Mouse (Mus musculus): Measurements from ENCODE around the gene Ubxn10. TPM values are rescaled to one million over a fixed set of nuclear protein-coding genes. Genes with fewer than 3 reads are reported as not detected.

Gene Ubxn10
- polyA plus RNA-seq, 1 experiment from 2014 or later: 1.0 TPM

- Histone ChIP-seq H3K36me3 (no peaks in the 10 kb centered on the region), H3K4me3 (replicated peaks) (no peak overlapping the region), H3K27ac (no peak overlapping the region), H3K27me3 (peaks cover 47% of the 10 kb centered on the region), H3K4me2 (no peak overlapping the region), H3K9me3 (no peaks in the 10 kb centered on the region), H3K9ac (replicated peaks) (no peak overlapping the region), H3K4me1 (replicated peaks) (no peaks in the 10 kb centered on the region)
- ATAC-seq (ENCODE audit: insufficient number of reproducible peaks, insufficient read depth, low FRiP score, low TSS enrichment, low read depth): no peak
- 78% methylated on average over 6 of the region's 6 CpGs for WGBS
Measured at GRCm38 (mm10) chr4:138685813-138686212, 51.2 kb downstream of the Ubxn10 start.

GRCm38 (mm10) chr4:138682760-138683159 is 54.2 kb downstream of the Ubxn10 start:
- Histone ChIP-seq H3K4me3 (replicated peaks) (no peak overlapping the region), H3K9ac (replicated peaks) (no peak overlapping the region), H3K36me3 (no peaks in the 10 kb centered on the region), H3K4me2 (no peak overlapping the region), H3K4me1 (replicated peaks) (no peaks in the 10 kb centered on the region), H3K9me3 (no peaks in the 10 kb centered on the region), H3K27me3 (peaks cover 21% of the 10 kb centered on the region), H3K27ac (no peak overlapping the region)
- ATAC-seq (ENCODE audit: insufficient number of reproducible peaks, insufficient read depth, low FRiP score, low TSS enrichment, low read depth): no peak
- WGBS: 73% methylated on average over 2 of the region's 2 CpGs

DNA sequence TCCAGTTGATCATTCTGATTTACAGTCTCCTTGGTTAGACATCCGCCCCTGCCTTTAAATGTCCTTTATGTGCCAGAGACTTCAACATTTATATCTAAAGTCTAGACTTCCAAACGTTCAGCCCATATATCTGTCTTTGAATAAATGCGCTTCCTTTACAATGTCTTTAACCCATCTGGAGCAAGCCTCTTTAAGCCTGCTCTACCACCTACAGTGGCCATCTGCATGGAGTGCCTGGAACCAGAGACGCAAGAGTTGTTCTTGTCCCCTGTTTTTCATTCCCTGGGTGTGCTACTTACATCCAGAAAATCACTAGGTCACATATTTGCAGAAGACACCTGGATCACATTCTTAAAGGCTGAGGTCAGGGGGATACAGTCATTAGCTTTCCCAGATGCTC is 56.8 kb downstream of the Ubxn10 start:
- Histone ChIP-seq H3K4me1 (replicated peaks) (no peaks in the 10 kb centered on the region), H3K9ac (replicated peaks) (no peak overlapping the region), H3K27ac (no peak overlapping the region), H3K27me3 (peaks cover 20% of the 10 kb centered on the region), H3K4me2 (no peak overlapping the region), H3K9me3 (no peaks in the 10 kb centered on the region), H3K36me3 (no peaks in the 10 kb centered on the region), H3K4me3 (replicated peaks) (no peak overlapping the region)
- ATAC-seq (ENCODE audit: insufficient number of reproducible peaks, insufficient read depth, low FRiP score, low TSS enrichment, low read depth): no peak
- WGBS: 72% methylated on average over 4 of the region's 4 CpGs

- H3K27ac ChIP-seq: no peak overlapping the region
- H3K9ac ChIP-seq (replicated peaks): no peak overlapping the region
- H3K27me3 ChIP-seq: peaks cover 18% of the 10 kb centered on the region; the same call in 1 of the 2 replicates
- 22% methylated on average over 16 of the region's 16 CpGs for WGBS
- H3K4me3 ChIP-seq (replicated peaks): no peak overlapping the region
- no peak for ATAC-seq (ENCODE audit: insufficient number of reproducible peaks, insufficient read depth, low FRiP score, low TSS enrichment, low read depth)
- no peaks in the 10 kb centered on the region for H3K36me3 ChIP-seq
- no peak overlapping the region for H3K4me2 ChIP-seq
- no peaks in the 10 kb centered on the region for H3K9me3 ChIP-seq
- H3K4me1 ChIP-seq (replicated peaks): no peaks in the 10 kb centered on the region
Measured at GRCm38 (mm10) chr4:138677579-138677978, 59.4 kb downstream of the Ubxn10 start.

DNA sequence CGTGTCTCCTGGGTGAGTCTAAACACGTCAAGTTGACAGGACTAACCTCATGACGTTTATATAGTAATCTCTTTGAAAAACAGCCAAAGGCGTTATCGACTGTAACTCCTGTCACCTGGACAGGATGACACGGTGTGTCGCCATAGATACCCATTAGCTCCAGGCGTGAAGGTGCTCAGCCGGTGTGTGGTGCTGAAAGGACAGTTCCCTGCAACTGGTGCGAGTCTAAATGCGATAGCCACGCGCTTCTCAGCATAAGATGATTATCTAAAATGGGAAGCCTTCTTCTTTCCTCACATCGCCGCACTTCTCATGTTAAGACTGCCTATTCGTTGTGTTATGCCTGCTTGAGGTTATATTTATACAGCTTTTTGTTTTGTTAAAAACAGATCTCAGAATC is 60.5 kb downstream of the Ubxn10 start:
- Histone ChIP-seq H3K36me3 (no peaks in the 10 kb centered on the region), H3K27ac (no peak overlapping the region), H3K4me3 (replicated peaks) (no peak overlapping the region), H3K4me2 (no peak overlapping the region), H3K9ac (replicated peaks) (no peak overlapping the region), H3K27me3 (peaks cover 18% of the 10 kb centered on the region; the same call in 1 of the 2 replicates), H3K9me3 (no peaks in the 10 kb centered on the region), H3K4me1 (replicated peaks) (no peaks in the 10 kb centered on the region)
- ATAC-seq (ENCODE audit: insufficient number of reproducible peaks, insufficient read depth, low FRiP score, low TSS enrichment, low read depth): no peak
- 12% methylated on average over 16 of the region's 16 CpGs for WGBS

GRCm38 (mm10) chr4:138672160-138672559 is 64.8 kb downstream of the Ubxn10 start:
- H3K4me3 ChIP-seq (replicated peaks): no peak overlapping the region
- ATAC-seq (ENCODE audit: insufficient number of reproducible peaks, insufficient read depth, low FRiP score, low TSS enrichment, low read depth): no peak
- WGBS: 61% methylated on average over 4 of the region's 4 CpGs
- no peak overlapping the region for H3K4me2 ChIP-seq
- no peaks in the 10 kb centered on the region for H3K36me3 ChIP-seq
- H3K27ac ChIP-seq: no peak overlapping the region
- H3K27me3 ChIP-seq: peaks cover 8% of the 10 kb centered on the region
- no peaks in the 10 kb centered on the region for H3K4me1 ChIP-seq (replicated peaks)
- no peaks in the 10 kb centered on the region for H3K9me3 ChIP-seq
- H3K9ac ChIP-seq (replicated peaks): no peak overlapping the region

- Histone ChIP-seq H3K4me3 (replicated peaks) (no peak overlapping the region), H3K4me2 (no peak overlapping the region), H3K4me1 (replicated peaks) (no peaks in the 10 kb centered on the region), H3K27me3 (peaks cover 5% of the 10 kb centered on the region), H3K9me3 (no peaks in the 10 kb centered on the region), H3K9ac (replicated peaks) (no peak overlapping the region), H3K36me3 (no peaks in the 10 kb centered on the region), H3K27ac (no peak overlapping the region)
- WGBS: 80% methylated on average over 11 of the region's 11 CpGs
- no peak for ATAC-seq (ENCODE audit: insufficient number of reproducible peaks, insufficient read depth, low FRiP score, low TSS enrichment, low read depth)
Measured at GRCm38 (mm10) chr4:138670093-138670889, 66.7 kb downstream of the Ubxn10 start.

GRCm38 (mm10) chr4:138666521-138666920 is 70.4 kb downstream of the Ubxn10 start:
- Histone ChIP-seq H3K4me2 (no peak overlapping the region), H3K9ac (replicated peaks) (no peak overlapping the region), H3K27ac (no peak overlapping the region), H3K9me3 (no peaks in the 10 kb centered on the region), H3K4me3 (replicated peaks) (no peak overlapping the region), H3K4me1 (replicated peaks) (no peaks in the 10 kb centered on the region), H3K36me3 (no peaks in the 10 kb centered on the region), H3K27me3 (peaks cover 5% of the 10 kb centered on the region)
- 71% methylated on average over 10 of the region's 10 CpGs for WGBS
- ATAC-seq (ENCODE audit: insufficient number of reproducible peaks, insufficient read depth, low FRiP score, low TSS enrichment, low read depth): no peak

- Histone ChIP-seq H3K27me3 (no peaks in the 10 kb centered on the region; the same call in 1 of the 2 replicates), H3K27ac (no peak overlapping the region), H3K4me1 (replicated peaks) (no peaks in the 10 kb centered on the region), H3K9ac (replicated peaks) (no peak overlapping the region), H3K9me3 (no peaks in the 10 kb centered on the region), H3K4me2 (no peak overlapping the region), H3K36me3 (no peaks in the 10 kb centered on the region), H3K4me3 (replicated peaks) (no peak overlapping the region)
- 79% methylated on average over 11 of the region's 11 CpGs for WGBS
- ATAC-seq (ENCODE audit: insufficient number of reproducible peaks, insufficient read depth, low FRiP score, low TSS enrichment, low read depth): no peak
Measured at GRCm38 (mm10) chr4:138659936-138660602, 76.9 kb downstream of the Ubxn10 start.

Data from limb, embryonic 12.5 days (tissue).